Mouse (Mus musculus) limb, embryonic 11.5 days (tissue): Measurements from ENCODE around the gene Serinc2. TPM values are rescaled to one million over a fixed set of nuclear protein-coding genes. Genes with fewer than 3 reads are reported as not detected.

Source experiments
- ATAC-seq: fragments of 200-750 bp; cut with Nextera tagmentation; 2 replicates; pipeline ENCODE4 v1.8.0; 2017; ENCODE audit warnings: low read depth; ENCODE audit not compliant: insufficient number of reproducible peaks, low FRiP score, low TSS enrichment
- DNase-seq: peaks from one replicate; pipeline ENCODE4 v3.0.0-alpha.2; 2015; ENCODE audit warnings: low spot score
- H3K27ac ChIP-seq: fragments of 300-500 bp; sonication (generic); replicated peaks from 2 replicates; pipeline ENCODE4 v1.5.1; 2014; ENCODE audit warnings: low read depth, mild to moderate bottlenecking, low read length
- H3K27me3 ChIP-seq: fragments of 300-500 bp; sonication (generic); 2 replicates; pipeline ENCODE4 v1.6.1; 2014; ENCODE audit warnings: mild to moderate bottlenecking, low read length, mixed read lengths; ENCODE audit not compliant: control insufficient read depth, insufficient read depth
- H3K36me3 ChIP-seq: fragments of 300-500 bp; sonication (generic); 2 replicates; pipeline ENCODE4 v1.6.1; 2014; ENCODE audit warnings: mild to moderate bottlenecking, low read length, moderate library complexity, mixed read lengths; ENCODE audit not compliant: control insufficient read depth, insufficient read depth
- H3K4me1 ChIP-seq: fragments of 300-500 bp; sonication (generic); 2 replicates; pipeline ENCODE4 v1.6.1; 2014; ENCODE audit warnings: low read length, mixed read lengths; ENCODE audit not compliant: control insufficient read depth, insufficient read depth
- H3K4me2 ChIP-seq: fragments of 300-500 bp; sonication (generic); 2 replicates; pipeline ENCODE4 v1.6.1; 2014; ENCODE audit warnings: low read depth, mild to moderate bottlenecking, moderate library complexity; ENCODE audit not compliant: severe bottlenecking
- H3K4me3 ChIP-seq: fragments of 300-500 bp; sonication (generic); 2 replicates; pipeline ENCODE4 v1.5.1; 2014; ENCODE audit warnings: low read depth, low read length
- H3K9ac ChIP-seq: fragments of 300-500 bp; sonication (generic); 2 replicates; pipeline ENCODE4 v1.6.1; 2014; ENCODE audit warnings: mild to moderate bottlenecking, low read length
- H3K9me3 ChIP-seq: fragments of 300-500 bp; sonication (generic); 2 replicates; pipeline ENCODE4 v1.6.1; 2016; ENCODE audit warnings: low read length; ENCODE audit not compliant: control insufficient read depth
- WGBS: fragments of 180-500 bp; shearing (Covaris S2); extraction: QIAGEN DNeasy Blood & Tissue Kit; methylation state at CpG from one replicate; pipeline ENCODE4 v1.1.7; 2014; 5-methylcytosine and 5-hydroxymethylcytosine counted together
- polyA plus RNA-seq: library from polyadenylated mRNA; unstranded; fragments of >200 nt; fragmentation: Nextera tagmentation; extraction: Ambion mirVana; gene quantifications from 2 replicates; pipeline ENCODE4 v1.2.1, GENCODE M21; 2014

The Serinc2 gene
- polyA plus RNA-seq, 1 experiment from 2014 or later = 136 TPM

DNA sequence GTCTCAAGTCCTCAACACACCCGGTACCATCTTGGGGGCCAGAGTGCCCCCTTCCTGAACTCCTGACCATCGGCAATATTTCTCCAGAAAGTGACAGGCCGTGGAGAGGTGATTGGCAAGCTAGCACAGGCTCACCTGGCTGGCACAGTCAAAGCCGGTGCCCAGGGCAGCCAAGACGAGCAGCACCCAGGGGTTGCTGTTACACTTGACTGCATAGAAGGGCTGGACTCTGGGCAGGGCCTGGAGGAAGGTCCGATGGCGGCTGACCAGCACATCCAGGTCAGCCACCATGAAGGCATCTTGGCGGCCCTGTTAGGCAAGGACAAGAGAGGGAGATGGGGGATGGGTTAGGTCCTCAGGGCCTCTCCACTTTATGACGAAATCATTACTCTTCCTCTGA, 58.8 kb downstream of the Serinc2 start:
- Histone ChIP-seq H3K4me2 (no peak overlapping the region), H3K36me3 (no peaks in the 10 kb centered on the region), H3K9me3 (no peaks in the 10 kb centered on the region), H3K9ac (no peak overlapping the region), H3K27ac (no peak overlapping the region), H3K27me3 (no peaks in the 10 kb centered on the region), H3K4me1 (no peaks in the 10 kb centered on the region), H3K4me3 (no peak overlapping the region)
- no peak for DNase-seq
- no peak for ATAC-seq
- 77% methylated on average over 9 of the region's 9 CpGs for WGBS

DNA sequence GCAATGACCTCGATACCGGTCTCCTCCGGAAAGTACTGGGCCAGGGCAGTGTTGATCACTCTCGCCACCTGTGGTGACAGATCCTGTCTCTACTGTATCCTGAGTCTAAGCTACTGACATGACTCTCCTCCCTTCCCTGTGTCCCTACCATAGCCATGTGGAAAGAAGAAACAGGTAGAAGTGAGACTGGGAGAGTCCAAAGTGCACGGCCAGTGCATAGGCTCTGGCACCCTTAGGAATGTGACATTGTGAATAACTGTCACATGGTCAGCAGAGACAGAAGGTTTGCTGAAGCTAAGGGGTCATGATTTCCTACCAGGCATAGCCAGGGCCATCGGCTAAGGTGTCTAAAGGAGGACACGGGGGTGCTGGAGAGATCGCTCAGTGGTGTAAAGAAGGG, 63.6 kb downstream of the Serinc2 start:
- no peak for DNase-seq
- Histone ChIP-seq H3K4me3 (no peak overlapping the region), H3K27ac (no peak overlapping the region), H3K4me1 (no peaks in the 10 kb centered on the region), H3K9me3 (no peaks in the 10 kb centered on the region), H3K36me3 (no peaks in the 10 kb centered on the region), H3K4me2 (no peak overlapping the region), H3K9ac (no peak overlapping the region), H3K27me3 (no peaks in the 10 kb centered on the region)
- WGBS = 91% methylated on average over 8 of the region's 8 CpGs
- ATAC-seq = no peak

DNA sequence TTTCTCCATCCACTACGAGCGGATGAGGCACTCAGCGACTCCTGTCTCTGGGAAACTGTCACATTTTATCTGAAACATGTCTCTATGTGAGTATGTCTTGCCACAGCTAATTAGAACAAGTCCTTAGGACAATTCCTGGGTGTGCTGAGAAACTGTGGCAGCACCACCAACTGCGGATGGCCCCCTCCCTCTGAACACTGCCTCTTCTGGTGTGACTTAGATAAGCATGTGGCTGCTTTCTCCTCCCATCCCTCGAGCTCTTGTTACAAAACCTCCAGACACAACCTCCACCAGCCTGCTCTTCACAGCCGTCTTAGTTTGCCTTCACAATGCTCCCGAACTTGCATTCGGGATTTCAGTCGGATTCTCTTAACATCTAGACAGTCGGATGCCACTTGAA, 65.1 kb downstream of the Serinc2 start:
- Histone ChIP-seq H3K27ac (no peak overlapping the region), H3K36me3 (no peaks in the 10 kb centered on the region), H3K4me1 (no peaks in the 10 kb centered on the region), H3K27me3 (no peaks in the 10 kb centered on the region), H3K4me2 (no peak overlapping the region), H3K9me3 (no peaks in the 10 kb centered on the region), H3K4me3 (no peak overlapping the region), H3K9ac (no peak overlapping the region)
- WGBS = 68% methylated on average over 10 of the region's 10 CpGs
- ATAC-seq (no peak), DNase-seq (no peak)

DNA sequence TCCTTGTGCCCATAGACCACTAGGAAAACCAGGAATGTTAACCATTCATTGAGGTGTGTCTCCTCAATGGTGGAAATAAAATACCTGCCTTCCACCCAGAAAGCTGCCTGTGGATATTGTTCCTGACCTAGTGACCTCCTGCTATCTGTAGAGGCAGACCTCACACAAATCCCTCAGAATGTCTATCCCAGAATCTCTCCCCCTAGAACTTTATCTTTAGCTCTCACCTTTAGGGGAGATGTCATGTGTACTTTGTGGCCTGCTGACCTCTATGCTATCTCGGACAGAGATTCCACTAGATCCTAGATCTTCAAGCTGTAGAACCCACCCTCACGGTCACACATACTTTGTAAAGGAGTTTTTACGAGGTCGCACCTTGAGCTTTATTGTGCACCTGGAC, 65.8 kb downstream of the Serinc2 start:
- H3K36me3 ChIP-seq = no peaks in the 10 kb centered on the region
- no peak for DNase-seq
- H3K9ac ChIP-seq = no peak overlapping the region
- H3K9me3 ChIP-seq = no peaks in the 10 kb centered on the region
- no peak overlapping the region for H3K4me3 ChIP-seq
- no peaks in the 10 kb centered on the region for H3K4me1 ChIP-seq
- no peak overlapping the region for H3K4me2 ChIP-seq
- no peak for ATAC-seq
- no peaks in the 10 kb centered on the region for H3K27me3 ChIP-seq
- H3K27ac ChIP-seq = no peak overlapping the region
- 76% methylated on average over 4 of the region's 4 CpGs for WGBS

DNA sequence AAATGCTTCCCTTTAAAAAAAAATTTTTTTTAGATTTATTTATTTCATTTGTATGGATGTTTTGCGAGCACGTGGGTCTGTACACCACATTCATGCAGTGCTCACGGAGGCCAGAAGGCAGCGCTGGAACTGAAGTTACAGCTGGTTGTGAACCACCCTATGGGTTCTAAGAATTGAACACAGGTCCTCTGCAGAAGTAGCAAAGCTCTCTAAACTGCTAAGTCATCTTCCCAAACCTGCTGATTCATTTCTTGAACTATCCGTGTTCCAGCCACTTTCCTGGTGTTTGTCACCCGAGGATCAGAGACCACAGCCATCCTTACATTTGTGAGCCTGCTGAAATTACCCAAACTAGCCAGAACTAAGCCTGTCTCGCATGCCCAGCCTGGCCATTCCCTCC, 66.6 kb downstream of the Serinc2 start:
- Histone ChIP-seq H3K27me3 (no peaks in the 10 kb centered on the region), H3K4me1 (no peaks in the 10 kb centered on the region), H3K27ac (no peak overlapping the region), H3K36me3 (no peaks in the 10 kb centered on the region), H3K9ac (no peak overlapping the region), H3K4me3 (no peak overlapping the region), H3K9me3 (no peaks in the 10 kb centered on the region), H3K4me2 (no peak overlapping the region)
- ATAC-seq = no peak
- no peak for DNase-seq
- 73% methylated on average over 7 of the region's 7 CpGs for WGBS

DNA sequence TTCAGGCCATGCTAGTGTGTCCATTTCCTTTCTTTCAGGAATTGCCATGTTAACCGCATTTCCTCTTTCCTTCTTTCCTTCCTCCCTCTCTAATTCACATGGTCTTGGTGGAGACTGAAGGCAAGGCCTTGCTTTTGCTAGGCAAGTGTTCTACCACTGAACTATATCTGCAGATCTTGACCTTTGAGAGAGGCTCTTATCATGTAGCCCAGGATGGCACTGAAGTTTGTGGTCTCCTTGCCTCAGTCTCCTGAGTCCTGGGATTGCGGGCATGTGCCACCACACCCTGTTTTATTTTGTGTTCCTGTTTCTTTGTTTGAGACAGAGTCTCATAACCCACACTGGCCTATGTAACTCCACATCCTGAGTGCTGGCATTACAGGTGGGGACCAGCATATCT, 67.1 kb downstream of the Serinc2 start:
- 96% methylated on average over 2 of the region's 2 CpGs for WGBS
- Histone ChIP-seq H3K9me3 (no peaks in the 10 kb centered on the region), H3K36me3 (no peaks in the 10 kb centered on the region), H3K27ac (no peak overlapping the region), H3K27me3 (no peaks in the 10 kb centered on the region), H3K9ac (no peak overlapping the region), H3K4me3 (no peak overlapping the region), H3K4me2 (no peak overlapping the region), H3K4me1 (no peaks in the 10 kb centered on the region)
- ATAC-seq (no peak), DNase-seq (no peak)

Other genes starting within 250 kb of the Serinc2 start
- gene Col16a1, start 231.4 kb downstream of the Serinc2 start, polyA plus RNA-seq = 8.1 and 8.2 TPM in 2 replicates
- gene Pef1, start 176.6 kb downstream of the Serinc2 start, polyA plus RNA-seq = 69.0 and 76.5 TPM in 2 replicates
- not detected in 2 replicates for gene Hcrtr1, start 139.8 kb downstream of the Serinc2 start, polyA plus RNA-seq
- gene Tinagl1, start 104.1 kb downstream of the Serinc2 start, polyA plus RNA-seq = 6.3 and 6.9 TPM in 2 replicates
- not detected in 2 replicates for gene Gm853, start 56.8 kb downstream of the Serinc2 start, polyA plus RNA-seq
- gene Fabp3, start 29.4 kb upstream of the Serinc2 start, polyA plus RNA-seq = 4.6 and 5.1 TPM in 2 replicates
- not detected in 2 replicates for gene Gm10570, start 29.5 kb upstream of the Serinc2 start, polyA plus RNA-seq
- gene Zcchc17, start 80.7 kb upstream of the Serinc2 start, polyA plus RNA-seq = 82.6 and 88.9 TPM in 2 replicates
- 234 and 251 TPM in 2 replicates for gene Snrnp40, start 80.9 kb upstream of the Serinc2 start, polyA plus RNA-seq